Mouse (Mus musculus) cerebellum, adult 2 months (tissue): ENCODE results near the gene Daam1.

ENCODE experiments used
- CTCF ChIP-seq: fragments of 200-500 bp; IDR thresholded peaks from 2 replicates; pipeline ENCODE4 v1.5.1; 2011; ENCODE audit warnings: low read depth, mild to moderate bottlenecking, control low read depth, low read length, moderate library complexity, borderline replicate concordance; ENCODE audit not compliant: insufficient read depth
- POLR2A ChIP-seq: fragments of 200-500 bp; IDR thresholded peaks from 2 replicates; pipeline ENCODE4 v1.6.1; 2011; ENCODE audit warnings: low read length, control low read depth, borderline replicate concordance; ENCODE audit not compliant: insufficient read depth

DNA sequence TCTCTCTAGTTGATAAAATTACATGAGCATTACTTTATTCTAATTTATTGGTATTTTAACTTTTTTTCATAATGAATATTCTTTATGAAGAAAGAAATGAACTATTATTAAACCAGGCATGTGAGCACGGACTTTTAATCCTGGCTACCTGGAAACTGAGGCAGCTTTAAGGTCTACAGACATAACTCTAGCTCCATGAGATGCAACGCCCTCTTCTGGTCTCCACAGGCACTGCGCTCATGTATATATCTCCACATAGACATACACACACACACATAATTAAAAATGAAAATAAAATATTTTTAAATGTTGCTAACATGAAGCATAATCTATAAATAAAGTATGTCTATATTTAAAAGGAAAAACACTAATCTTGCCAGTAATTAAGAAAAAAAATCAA, 21.3 kb upstream of the Daam1 start:
- no peak for TF ChIP-seq CTCF
- TF ChIP-seq POLR2A = no peak
